Mouse (Mus musculus): Measurements from ENCODE around the gene Tcam1. TPM values are rescaled to one million over a fixed set of nuclear protein-coding genes. Genes with fewer than 3 reads are reported as not detected.
A peak's percentile ranks its signal among the peaks of the same experiment; 100 is the strongest.

Gene Tcam1
- polyA plus RNA-seq, 1 experiment from 2014 or later, result 0.41 TPM

DNA sequence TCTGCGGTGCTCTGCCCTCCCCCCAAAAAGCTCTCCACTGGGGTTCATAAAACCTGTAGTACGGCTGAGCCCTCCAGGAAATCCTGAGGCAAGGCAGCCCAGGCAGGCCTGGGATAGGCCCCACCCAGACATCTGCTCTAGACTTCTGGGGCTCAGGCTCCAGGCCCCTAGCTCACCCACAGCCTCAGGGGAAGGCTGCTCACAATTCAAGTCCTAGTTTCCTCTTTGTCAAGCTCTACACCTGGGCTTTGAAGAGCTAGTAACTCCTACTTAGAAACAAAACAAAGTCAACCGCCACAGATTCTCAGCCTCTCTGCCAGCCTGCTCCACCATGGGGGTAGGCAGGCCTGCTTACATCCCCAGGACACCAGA is 7.4 kb upstream of the Tcam1 start:
- Histone ChIP-seq H3K4me2 (replicated peaks; ENCODE audit: low read depth, low read length) (peak overlapping the region; percentile 24), H3K27ac (ENCODE audit: low read length) (peak overlapping the region; percentile 89), H3K9ac (replicated peaks; ENCODE audit: low read depth, low read length) (no peak overlapping the region; the same call in 1 of the 2 replicates), H3K4me1 (ENCODE audit: control insufficient read depth, insufficient read depth, low read length) (peaks cover 41% of the 10 kb centered on the region), H3K36me3 (ENCODE audit: control insufficient read depth, insufficient read depth, low read length) (peaks cover 30% of the 10 kb centered on the region), H3K27me3 (ENCODE audit: control insufficient read depth, insufficient read depth, low read length) (no peaks in the 10 kb centered on the region), H3K9me3 (ENCODE audit: control insufficient read depth, low read depth, low read length) (no peaks in the 10 kb centered on the region), H3K4me3 (ENCODE audit: low read depth, low read length) (peak overlapping the region; percentile 15)
- no peak for ATAC-seq (ENCODE audit: insufficient number of reproducible peaks, insufficient read depth, low FRiP score, low read depth)
- 10% methylated on average over 3 of the region's 3 CpGs for WGBS

DNA sequence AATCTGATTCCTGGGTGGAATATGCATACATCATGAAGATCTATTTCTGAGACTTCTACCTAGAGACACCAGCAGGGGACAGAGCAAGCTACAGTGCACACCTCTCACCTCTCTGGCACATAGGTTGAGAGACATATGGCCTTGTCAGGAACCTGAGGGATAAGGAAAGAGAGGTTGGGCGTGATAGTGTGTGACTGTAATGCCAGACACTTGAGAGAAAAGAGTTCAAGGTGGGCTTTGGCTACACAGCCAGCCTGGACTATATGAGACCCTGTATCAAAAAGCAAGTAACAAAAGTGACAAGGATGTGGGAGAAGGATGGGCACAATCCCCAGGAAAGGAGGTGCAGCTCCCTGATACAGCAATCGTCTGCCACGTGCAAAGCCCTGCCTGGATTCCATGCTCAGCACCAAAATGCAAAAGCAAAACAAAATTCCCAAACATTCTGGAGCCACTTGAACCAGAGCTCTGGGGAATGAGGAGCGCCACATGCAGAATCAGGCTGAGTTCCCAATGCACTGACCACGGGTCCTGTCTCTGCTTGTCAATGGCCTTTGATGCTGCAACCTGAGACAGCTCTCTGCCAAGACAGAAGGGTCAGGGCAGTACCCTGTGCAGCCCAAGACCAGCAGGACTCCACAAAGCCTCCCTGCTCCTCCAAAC is 5.2 kb upstream of the Tcam1 start:
- peak overlapping the region; percentile 98 for H3K27ac ChIP-seq (ENCODE audit: low read length)
- H3K9ac ChIP-seq (replicated peaks; ENCODE audit: low read depth, low read length), result peak overlapping the region; percentile 97
- H3K4me1 ChIP-seq (ENCODE audit: control insufficient read depth, insufficient read depth, low read length), result peaks cover 49% of the 10 kb centered on the region
- peak overlapping the region; percentile 67 for H3K4me2 ChIP-seq (replicated peaks; ENCODE audit: low read depth, low read length)
- WGBS, result 21% methylated on average over 5 of the region's 5 CpGs
- peak overlapping the region; percentile 99 for H3K4me3 ChIP-seq (ENCODE audit: low read depth, low read length)
- peaks cover 8% of the 10 kb centered on the region; the same call in 1 of the 2 replicates for H3K36me3 ChIP-seq (ENCODE audit: control insufficient read depth, insufficient read depth, low read length)
- H3K9me3 ChIP-seq (ENCODE audit: control insufficient read depth, low read depth, low read length), result no peaks in the 10 kb centered on the region
- no peaks in the 10 kb centered on the region for H3K27me3 ChIP-seq (ENCODE audit: control insufficient read depth, insufficient read depth, low read length)
- ATAC-seq (ENCODE audit: insufficient number of reproducible peaks, insufficient read depth, low FRiP score, low read depth), result no peak

DNA sequence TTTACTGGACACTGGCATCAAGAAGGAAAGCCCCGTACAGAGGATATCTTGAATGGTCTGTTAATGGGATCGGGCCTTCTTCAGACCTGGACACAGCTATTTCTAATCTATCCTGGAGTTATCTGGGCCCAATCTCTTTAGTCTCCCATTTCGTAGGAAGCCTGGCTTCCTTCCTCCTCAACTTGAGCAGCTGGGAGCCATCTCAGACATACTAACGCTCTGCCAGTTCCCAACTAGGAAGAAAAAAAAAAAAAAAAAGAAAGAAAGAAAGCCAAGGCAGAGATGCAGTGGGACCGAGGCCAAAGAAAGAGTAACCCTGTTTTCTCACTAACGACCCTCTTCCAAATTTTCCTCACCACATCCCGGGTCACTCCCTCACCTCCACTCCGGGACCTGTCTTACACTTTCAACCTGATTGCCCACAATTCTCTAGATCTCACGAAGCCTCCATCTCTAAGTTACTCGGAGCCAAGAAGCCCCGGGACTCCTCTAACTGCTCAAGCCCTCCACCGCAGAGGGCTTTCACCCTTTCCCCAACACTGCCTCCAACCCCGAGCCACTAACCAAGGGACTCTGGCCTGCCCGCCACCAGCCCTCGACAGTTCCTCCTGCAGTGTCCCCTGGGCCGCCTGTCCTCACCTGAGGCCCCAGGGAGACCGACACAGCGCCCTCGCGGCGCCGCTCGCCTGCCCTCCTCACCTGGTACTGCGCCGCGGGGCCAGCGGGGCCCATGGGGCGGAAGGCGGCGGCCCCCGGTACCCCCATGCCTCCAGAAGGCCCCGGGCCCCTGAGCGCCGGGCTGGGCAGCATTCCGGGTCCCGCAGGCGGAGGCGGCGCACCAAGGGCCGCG is 4.5 kb upstream of the Tcam1 start:
- no peaks in the 10 kb centered on the region for H3K9me3 ChIP-seq (ENCODE audit: control insufficient read depth, low read depth, low read length)
- peaks cover 50% of the 10 kb centered on the region for H3K4me1 ChIP-seq (ENCODE audit: control insufficient read depth, insufficient read depth, low read length)
- peak; percentile 19; the same call in 1 of the 2 replicates for ATAC-seq (ENCODE audit: insufficient number of reproducible peaks, insufficient read depth, low FRiP score, low read depth)
- peak overlapping the region; percentile 99 for H3K4me3 ChIP-seq (ENCODE audit: low read depth, low read length)
- peak overlapping the region; percentile 67 for H3K4me2 ChIP-seq (replicated peaks; ENCODE audit: low read depth, low read length)
- WGBS, result under 1% methylated on average over 41 of the region's 41 CpGs
- no peaks in the 10 kb centered on the region for H3K27me3 ChIP-seq (ENCODE audit: control insufficient read depth, insufficient read depth, low read length)
- H3K27ac ChIP-seq (ENCODE audit: low read length), result peak overlapping the region; percentile 98
- peak overlapping the region; percentile 97 for H3K9ac ChIP-seq (replicated peaks; ENCODE audit: low read depth, low read length)
- peaks cover under 1% of the 10 kb centered on the region; the same call in 1 of the 2 replicates for H3K36me3 ChIP-seq (ENCODE audit: control insufficient read depth, insufficient read depth, low read length)

DNA sequence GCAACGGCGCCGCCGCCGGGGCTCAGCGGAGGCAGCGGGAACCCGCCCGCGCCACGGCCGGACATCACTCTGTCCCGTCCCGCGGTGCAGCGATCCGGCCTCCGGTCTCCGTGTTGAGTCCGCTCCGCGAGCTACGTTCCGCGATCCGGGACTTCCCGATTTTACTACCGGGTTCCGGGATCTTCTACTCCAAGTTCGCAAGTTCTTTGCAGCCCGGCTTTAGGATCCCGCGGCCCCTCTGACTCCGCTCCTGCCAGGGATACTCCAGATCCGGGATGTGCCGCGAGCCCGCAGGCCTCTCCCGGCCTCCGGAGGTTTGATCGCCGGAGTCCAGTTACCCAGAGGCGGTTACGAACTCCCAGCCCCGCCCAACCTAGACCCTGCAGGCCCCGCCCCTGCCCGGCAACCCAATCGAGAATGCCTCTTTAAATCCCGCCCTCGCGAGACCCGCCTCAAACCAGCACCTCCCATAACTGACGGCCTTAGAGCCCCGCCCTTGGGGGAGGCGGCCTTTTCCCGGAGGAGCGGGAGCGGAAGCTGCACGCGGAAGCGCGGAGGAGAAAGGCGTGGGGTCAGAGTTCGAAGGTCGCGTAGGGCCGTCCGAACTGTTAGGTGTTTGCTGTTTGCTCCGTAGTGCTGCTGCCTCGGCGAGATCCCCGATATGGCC is 3.7 kb upstream of the Tcam1 start, which contains the start of gene Smarcd2:
TSS of gene Smarcd2 (minus strand) at position 329 of the 667 bp plus-strand sequence.
- WGBS, result under 1% methylated on average over 72 of the region's 72 CpGs

DNA sequence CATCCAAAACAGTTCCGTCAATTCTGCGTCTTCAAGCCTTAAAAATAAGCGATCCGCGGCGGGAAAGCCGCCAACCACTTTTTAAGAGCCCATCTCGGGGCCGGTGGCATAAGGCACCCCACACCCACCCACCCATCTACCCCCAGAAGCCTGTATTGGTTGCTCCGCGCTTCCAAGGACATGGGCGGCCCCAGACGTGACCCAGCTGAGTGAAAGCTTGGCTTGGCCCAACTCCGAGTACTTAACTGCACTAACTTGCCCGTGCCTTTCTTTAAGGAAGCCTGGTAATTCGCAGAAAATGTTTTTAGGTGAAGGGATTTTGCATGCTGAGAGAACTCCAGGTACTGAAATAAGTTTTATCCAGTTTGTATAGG is 3.2 kb upstream of the Tcam1 start:
- H3K9me3 ChIP-seq (ENCODE audit: control insufficient read depth, low read depth, low read length), result no peaks in the 10 kb centered on the region
- peak overlapping the region; percentile 75; the same call in 1 of the 2 replicates for H3K27ac ChIP-seq (ENCODE audit: low read length)
- H3K4me2 ChIP-seq (replicated peaks; ENCODE audit: low read depth, low read length), result peak overlapping the region; percentile 86
- peak overlapping the region; percentile 55; the same call in 1 of the 2 replicates for H3K9ac ChIP-seq (replicated peaks; ENCODE audit: low read depth, low read length)
- ATAC-seq (ENCODE audit: insufficient number of reproducible peaks, insufficient read depth, low FRiP score, low read depth), result no peak; the same call in 1 of the 2 replicates
- no peaks in the 10 kb centered on the region; the same call in 1 of the 2 replicates for H3K36me3 ChIP-seq (ENCODE audit: control insufficient read depth, insufficient read depth, low read length)
- 7% methylated on average over 16 of the region's 16 CpGs for WGBS
- peaks cover 38% of the 10 kb centered on the region for H3K4me1 ChIP-seq (ENCODE audit: control insufficient read depth, insufficient read depth, low read length)
- no peaks in the 10 kb centered on the region for H3K27me3 ChIP-seq (ENCODE audit: control insufficient read depth, insufficient read depth, low read length)
- peak overlapping the region; percentile 99 for H3K4me3 ChIP-seq (ENCODE audit: low read depth, low read length)

More for the DNA sequence above, 3.7 kb upstream of the Tcam1 start, which contains the start of gene Smarcd2:
- H3K9ac ChIP-seq (replicated peaks; ENCODE audit: low read depth, low read length), result peak within 1 kb of the TSS; percentile 97
- no peaks in the 10 kb centered on the region; the same call in 1 of the 2 replicates for H3K36me3 ChIP-seq (ENCODE audit: control insufficient read depth, insufficient read depth, low read length)
- ATAC-seq (ENCODE audit: insufficient number of reproducible peaks, insufficient read depth, low FRiP score, low read depth), result peak; percentile 95
- H3K9me3 ChIP-seq (ENCODE audit: control insufficient read depth, low read depth, low read length), result no peaks in the 10 kb centered on the region
- H3K4me3 ChIP-seq (ENCODE audit: low read depth, low read length), result peak within 1 kb of the TSS; percentile 99
- no peaks in the 10 kb centered on the region for H3K27me3 ChIP-seq (ENCODE audit: control insufficient read depth, insufficient read depth, low read length)
- H3K27ac ChIP-seq (ENCODE audit: low read length), result peak within 1 kb of the TSS; percentile 98
- peak within 1 kb of the TSS; percentile 86 for H3K4me2 ChIP-seq (replicated peaks; ENCODE audit: low read depth, low read length)
- H3K4me1 ChIP-seq (ENCODE audit: control insufficient read depth, insufficient read depth, low read length), result peaks cover 43% of the 10 kb centered on the region

DNA sequence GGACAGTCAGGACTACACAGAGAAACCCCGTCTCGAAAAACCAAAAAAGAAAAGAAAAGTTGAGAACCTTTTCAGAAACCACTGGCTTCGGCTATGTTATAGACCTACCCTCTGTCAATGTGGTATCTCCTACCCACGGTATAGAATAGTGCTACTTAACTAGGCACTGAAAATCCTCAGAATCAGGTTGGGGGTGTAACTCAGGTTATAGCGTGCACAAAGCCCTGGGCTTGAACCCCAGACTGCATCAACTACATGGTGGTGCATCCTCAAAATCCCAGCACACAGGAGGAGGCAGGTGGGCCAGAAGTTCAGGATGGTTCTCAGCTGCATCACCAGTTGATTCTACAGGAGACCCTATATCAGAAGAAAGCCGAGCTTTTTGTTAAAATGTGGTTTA is 2.7 kb upstream of the Tcam1 start:
- Histone ChIP-seq H3K4me2 (replicated peaks; ENCODE audit: low read depth, low read length) (peak overlapping the region; percentile 86; the same call in 1 of the 2 replicates), H3K4me1 (ENCODE audit: control insufficient read depth, insufficient read depth, low read length) (peaks cover 33% of the 10 kb centered on the region), H3K27me3 (ENCODE audit: control insufficient read depth, insufficient read depth, low read length) (no peaks in the 10 kb centered on the region), H3K9ac (replicated peaks; ENCODE audit: low read depth, low read length) (no peak overlapping the region), H3K9me3 (ENCODE audit: control insufficient read depth, low read depth, low read length) (no peaks in the 10 kb centered on the region), H3K4me3 (ENCODE audit: low read depth, low read length) (peak overlapping the region; percentile 99; the same call in 1 of the 2 replicates), H3K27ac (ENCODE audit: low read length) (no peak overlapping the region; the same call in 1 of the 2 replicates), H3K36me3 (ENCODE audit: control insufficient read depth, insufficient read depth, low read length) (no peaks in the 10 kb centered on the region; the same call in 1 of the 2 replicates)
- ATAC-seq (ENCODE audit: insufficient number of reproducible peaks, insufficient read depth, low FRiP score, low read depth), result no peak
- 95% methylated on average over 6 of the region's 6 CpGs for WGBS

DNA sequence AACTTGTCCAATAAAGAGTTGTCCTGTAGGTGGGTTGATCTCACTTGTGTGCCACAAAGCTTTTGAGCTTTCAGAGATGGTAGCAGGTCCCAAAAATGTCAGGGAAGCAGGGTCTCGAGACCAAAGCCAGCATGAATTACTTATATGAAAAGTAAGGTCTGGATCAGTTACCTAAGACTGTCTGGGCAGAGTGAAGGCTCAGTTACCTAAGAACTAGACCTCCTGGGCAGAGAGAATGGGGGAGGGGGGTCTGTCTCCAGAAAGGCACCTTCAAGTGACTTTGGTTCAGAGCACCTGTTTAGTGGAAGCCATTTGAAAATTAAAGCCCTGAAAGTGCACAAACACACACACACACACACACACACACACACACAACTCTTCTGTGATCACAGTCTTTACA is 2.1 kb upstream of the Tcam1 start:
- Histone ChIP-seq H3K9me3 (ENCODE audit: control insufficient read depth, low read depth, low read length) (no peaks in the 10 kb centered on the region), H3K4me2 (replicated peaks; ENCODE audit: low read depth, low read length) (no peak overlapping the region), H3K27ac (ENCODE audit: low read length) (peak overlapping the region; percentile 60; the same call in 1 of the 2 replicates), H3K9ac (replicated peaks; ENCODE audit: low read depth, low read length) (no peak overlapping the region), H3K4me3 (ENCODE audit: low read depth, low read length) (no peak overlapping the region), H3K4me1 (ENCODE audit: control insufficient read depth, insufficient read depth, low read length) (peaks cover 28% of the 10 kb centered on the region; the same call in 1 of the 2 replicates), H3K27me3 (ENCODE audit: control insufficient read depth, insufficient read depth, low read length) (no peaks in the 10 kb centered on the region), H3K36me3 (ENCODE audit: control insufficient read depth, insufficient read depth, low read length) (no peaks in the 10 kb centered on the region; the same call in 1 of the 2 replicates)
- no peak for ATAC-seq (ENCODE audit: insufficient number of reproducible peaks, insufficient read depth, low FRiP score, low read depth)
- WGBS, result 86% methylated on average over 1 of the region's 1 CpGs

DNA sequence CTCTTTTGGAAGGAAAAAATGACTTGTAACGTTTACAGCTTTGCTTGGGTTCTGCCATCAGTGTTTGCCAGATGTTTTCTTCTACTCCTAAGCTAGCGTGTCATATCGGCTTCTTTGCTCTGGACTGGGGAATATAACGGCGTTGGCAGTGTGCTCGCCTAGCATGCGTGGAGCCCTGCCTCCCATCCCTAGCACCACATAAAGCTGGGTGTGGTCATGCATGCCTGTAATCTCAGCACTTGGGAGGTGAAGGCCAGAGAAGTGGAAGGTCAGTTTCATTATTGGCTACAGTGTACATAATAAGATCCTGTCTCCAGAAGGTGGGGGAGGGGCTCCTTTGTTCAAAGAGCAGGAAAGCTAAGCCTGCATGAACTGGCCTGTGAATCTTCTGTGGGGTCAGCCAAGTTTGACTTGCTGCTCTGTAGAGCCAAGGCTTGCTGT is 1.5 kb upstream of the Tcam1 start:
- Histone ChIP-seq H3K9ac (replicated peaks; ENCODE audit: low read depth, low read length) (no peak overlapping the region), H3K4me3 (ENCODE audit: low read depth, low read length) (no peak overlapping the region), H3K4me1 (ENCODE audit: control insufficient read depth, insufficient read depth, low read length) (peaks cover 25% of the 10 kb centered on the region; the same call in 1 of the 2 replicates), H3K27ac (ENCODE audit: low read length) (peak overlapping the region; percentile 60; the same call in 1 of the 2 replicates), H3K27me3 (ENCODE audit: control insufficient read depth, insufficient read depth, low read length) (no peaks in the 10 kb centered on the region), H3K36me3 (ENCODE audit: control insufficient read depth, insufficient read depth, low read length) (no peaks in the 10 kb centered on the region; the same call in 1 of the 2 replicates), H3K9me3 (ENCODE audit: control insufficient read depth, low read depth, low read length) (no peaks in the 10 kb centered on the region), H3K4me2 (replicated peaks; ENCODE audit: low read depth, low read length) (no peak overlapping the region)
- ATAC-seq (ENCODE audit: insufficient number of reproducible peaks, insufficient read depth, low FRiP score, low read depth), result no peak
- 43% methylated on average over 7 of the region's 7 CpGs for WGBS
